Mouse (Mus musculus) thymus, postnatal 25 days (tissue): Measurements from ENCODE around the gene Grip1.

Source experiments
- DNase-seq: peaks from one replicate; pipeline ENCODE4 v3.0.0; 2022

The Grip1 gene

GRCm38 (mm10) chr10:119453431-119454105 is at the start of gene Grip1:
Gene Grip1 (plus strand): TSS chr10:119453830.
- DNase-seq: peak; percentile 12

- no peak for DNase-seq
Measured at GRCm38 (mm10) chr10:119405103-119405502, 48.5 kb upstream of the Grip1 start.

- DNase-seq: no peak
Measured at GRCm38 (mm10) chr10:119405612-119406011, 48.0 kb upstream of the Grip1 start.

DNA sequence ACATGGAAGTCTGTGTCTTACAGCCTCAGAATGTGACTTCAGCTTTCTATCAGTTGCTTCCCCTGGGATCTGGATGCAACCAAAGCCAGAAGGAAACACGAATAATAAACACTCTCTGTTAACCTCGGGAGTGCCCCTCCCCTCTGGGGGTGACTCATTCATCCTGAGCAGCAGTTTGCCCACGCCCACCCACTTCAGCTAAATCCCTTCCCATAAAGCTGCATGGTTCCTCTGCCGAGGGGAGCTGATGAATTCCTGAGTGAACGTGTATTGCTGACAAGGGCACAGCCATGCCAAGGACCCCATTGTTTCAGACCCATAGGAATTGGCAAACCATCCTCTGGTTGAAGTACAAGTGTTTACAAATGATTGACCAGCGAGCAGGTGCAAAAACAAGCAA is 45.3 kb upstream of the Grip1 start:
- DNase-seq: no peak

- DNase-seq: no peak
Measured at GRCm38 (mm10) chr10:119413238-119413637, 40.4 kb upstream of the Grip1 start.

GRCm38 (mm10) chr10:119415106-119415505 is 38.5 kb upstream of the Grip1 start:
- DNase-seq: no peak

DNA sequence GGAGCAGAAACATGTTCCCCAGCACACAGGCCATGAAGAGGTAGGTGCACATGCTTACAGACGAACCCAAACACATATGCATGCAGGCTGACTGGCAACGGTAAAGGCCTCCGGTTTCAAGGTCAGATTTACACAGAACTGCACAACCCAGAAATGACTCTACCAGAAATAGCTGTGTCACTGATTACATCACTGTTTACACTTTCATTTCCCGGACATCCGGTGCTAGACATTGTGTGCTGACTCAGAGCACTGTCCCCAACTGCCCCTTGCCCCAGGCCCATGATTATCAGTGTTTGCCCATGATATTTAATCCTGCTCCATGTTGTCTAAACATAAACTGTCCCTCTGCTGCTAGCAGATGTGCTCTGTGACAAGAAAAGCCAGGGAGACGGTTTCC is 32.2 kb upstream of the Grip1 start:
- DNase-seq: no peak

DNA sequence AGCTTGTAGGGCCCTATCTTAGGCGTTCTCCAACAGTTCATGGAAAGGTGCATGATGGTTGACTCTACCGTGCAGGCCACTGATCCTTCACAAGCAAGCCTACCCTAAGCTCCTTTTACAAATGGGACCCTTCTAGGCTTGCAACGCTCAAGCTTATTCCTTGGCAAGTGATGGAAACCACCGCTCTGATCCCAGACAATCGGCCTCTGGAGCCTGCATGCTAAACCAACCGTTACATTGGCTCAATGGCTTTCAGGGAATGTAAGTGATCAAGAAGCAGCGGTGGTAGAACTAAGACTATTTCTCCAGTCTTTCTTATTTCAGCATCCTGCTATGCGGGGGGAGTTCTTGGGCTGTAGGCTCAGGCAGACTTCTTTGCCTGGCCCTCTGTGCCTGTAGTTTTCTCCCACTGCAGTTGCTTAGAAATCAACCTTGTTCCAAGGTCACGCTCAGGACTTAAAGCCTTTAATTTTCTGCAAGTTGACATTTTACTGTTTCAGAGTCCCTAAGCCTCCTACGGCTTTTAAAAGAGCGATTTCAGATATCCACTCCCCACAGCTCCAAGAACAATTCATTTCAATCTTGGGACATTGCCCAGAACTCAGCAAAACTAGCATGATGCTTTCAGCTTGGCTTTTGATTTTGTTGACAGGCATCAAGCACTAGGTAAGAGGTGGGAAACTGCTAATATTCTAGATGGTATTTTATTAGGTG is 29.7 kb upstream of the Grip1 start:
- DNase-seq: no peak

- DNase-seq: no peak
Measured at GRCm38 (mm10) chr10:119427653-119428052, 26.0 kb upstream of the Grip1 start.

GRCm38 (mm10) chr10:119428106-119428505 is 25.5 kb upstream of the Grip1 start:
- no peak for DNase-seq

DNA sequence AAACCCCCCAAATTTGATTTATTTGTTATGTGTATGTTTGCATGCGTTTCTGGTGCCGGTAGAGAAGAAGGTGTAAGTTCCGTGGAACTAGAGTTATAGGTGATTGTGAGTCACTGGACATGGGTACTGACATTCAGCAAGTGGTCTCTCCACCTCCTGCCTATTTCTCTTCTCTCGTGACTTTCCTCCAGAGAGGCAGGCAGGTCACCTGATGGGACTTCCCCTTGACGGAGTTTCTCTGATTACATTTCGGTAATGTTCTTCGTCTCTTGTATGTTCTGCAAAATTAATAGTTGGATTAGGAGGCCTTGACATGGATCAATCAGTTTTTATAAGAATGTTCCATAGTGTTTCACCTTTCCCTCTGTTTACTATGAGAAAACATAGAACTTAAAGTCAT is 23.4 kb upstream of the Grip1 start:
- no peak for DNase-seq

- DNase-seq: no peak
Measured at GRCm38 (mm10) chr10:119431801-119432200, 21.8 kb upstream of the Grip1 start.

GRCm38 (mm10) chr10:119435818-119436217 is 17.8 kb upstream of the Grip1 start:
- DNase-seq: no peak

GRCm38 (mm10) chr10:119437319-119437718 is 16.3 kb upstream of the Grip1 start:
- DNase-seq: no peak

DNA sequence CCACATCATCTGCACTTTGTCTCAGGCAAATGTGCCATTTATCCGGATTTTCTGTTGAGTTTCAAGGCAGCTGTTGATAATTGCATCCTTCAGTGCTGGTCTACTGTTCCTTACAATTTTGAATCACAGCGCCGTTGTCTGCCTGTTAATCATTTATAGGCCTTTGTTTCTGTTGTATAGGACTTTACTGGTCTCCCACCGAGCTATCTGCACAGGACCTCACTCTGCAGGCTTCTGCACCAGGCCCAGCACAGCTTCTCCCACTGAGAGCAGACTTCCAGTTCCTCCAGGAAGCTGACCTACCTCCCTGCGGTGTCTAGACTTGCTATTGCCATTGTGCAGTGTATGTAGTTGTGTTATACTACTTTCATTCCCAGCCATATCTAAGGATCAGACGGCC is 11.9 kb upstream of the Grip1 start:
- no peak for DNase-seq

- no peak for DNase-seq
Measured at GRCm38 (mm10) chr10:119447392-119447914, 6.2 kb upstream of the Grip1 start.

- no peak for DNase-seq
Measured at GRCm38 (mm10) chr10:119447930-119448329, 5.7 kb upstream of the Grip1 start.

DNA sequence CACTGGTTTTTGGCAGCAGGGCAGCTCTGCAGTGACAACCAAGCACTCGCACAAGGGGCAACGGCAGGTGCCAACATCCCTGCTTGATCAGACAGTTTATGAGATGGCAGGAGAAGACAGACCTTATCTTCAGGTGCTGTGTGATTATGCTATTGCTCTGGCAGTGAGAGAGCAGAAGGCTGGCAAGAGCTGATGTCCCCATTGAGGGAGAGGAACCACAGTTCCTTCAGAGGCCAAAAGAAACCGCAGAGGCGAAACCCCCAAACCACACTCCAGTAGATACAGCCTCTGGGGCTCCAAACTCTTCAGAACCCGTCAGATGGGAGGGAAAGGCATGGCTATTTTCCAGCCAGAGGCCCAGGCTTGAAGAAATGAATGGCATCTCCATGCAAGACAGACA is 932 bp upstream of the Grip1 start:
- no peak for DNase-seq

- DNase-seq: no peak
Measured at GRCm38 (mm10) chr10:119454106-119454667, 557 bp downstream of the Grip1 start.

- no peak for DNase-seq
Measured at GRCm38 (mm10) chr10:119454668-119455542, 1.3 kb downstream of the Grip1 start.

- DNase-seq: no peak
Measured at GRCm38 (mm10) chr10:119455543-119455940, 1.9 kb downstream of the Grip1 start.

- no peak for DNase-seq
Measured at GRCm38 (mm10) chr10:119457121-119457520, 3.5 kb downstream of the Grip1 start.

GRCm38 (mm10) chr10:119458991-119459390 is 5.4 kb downstream of the Grip1 start:
- DNase-seq: no peak
